Mouse (Mus musculus): Measurements from ENCODE around the gene Krt33a. TPM values are rescaled to one million over a fixed set of nuclear protein-coding genes. Genes with fewer than 3 reads are reported as not detected.

Krt33a gene
- total and polyA plus RNA-seq, 3 experiments = not detected

GRCm38 (mm10) chr11:99988530-99988929 lies 27.5 kb downstream of the Krt33a start:
- dilution Hi-C loops (cut with MboI; ENCODE audit: extremely low pct_ligation_motif_present, extremely low pct_unique_long_range_greater_than_20kb, low sequenced_read_pairs) (no loop called here), in situ Hi-C loops (cut with MboI; ENCODE audit: low pct_ligation_motif_present, low pct_unique_long_range_greater_than_20kb, low sequenced_read_pairs) (no loop called here)
- no peaks in the 10 kb centered on the region for H3K9me3 ChIP-seq (replicated peaks; ENCODE audit: low read length)
- DNase-seq (ENCODE audit: extremely low read depth) = peak; percentile 78
- peaks cover 80% of the 10 kb centered on the region for H3K27me3 ChIP-seq (replicated peaks)
- peak overlapping the region; percentile 33; the same call in 1 of the 2 replicates for H3K4me2 ChIP-seq (ENCODE audit: insufficient read depth, low read depth, poor library complexity, severe bottlenecking)
- H3K4me3 ChIP-seq (replicated peaks in 1 of 3; ENCODE audit: low read depth in 2 of 3, low read length in 2 of 3, poor library complexity in 1 of 3) = no peak overlapping the region
- no peak overlapping the region for H3K27ac ChIP-seq (ENCODE audit: insufficient read depth, low read depth)
- TF ChIP-seq RAD21 (IDR thresholded peaks at IDR 0.05; ENCODE audit: low read depth, low read length) (no peak), ETS1 (conservative IDR thresholded peaks at IDR 0.05; ENCODE audit: low read depth, low read length) (peak; percentile 22; the same call in 1 of the 2 replicates), USF2 (conservative IDR thresholded peaks at IDR 0.05; ENCODE audit: low read depth, low read length) (no peak), USF1 (IDR thresholded peaks at IDR 0.05; ENCODE audit: low read depth, low read length) (no peak), MYC (IDR thresholded peaks at IDR 0.05; ENCODE audit: low read depth, low read length) (no peak), MAFK (IDR thresholded peaks at IDR 0.05; ENCODE audit: insufficient replicate concordance, low read length) (0 out of 2 replicates have a peak, but pooled peaks have one; percentile 10), JUN (IDR thresholded peaks at IDR 0.05; ENCODE audit: insufficient read depth, low read depth, low read length) (peak; percentile 42; the same call in 1 of the 2 replicates), EP300 (IDR thresholded peaks at IDR 0.05; ENCODE audit: low read length) (peak; percentile 69; the same call in 1 of the 2 replicates), IRF4 (IDR thresholded peaks at IDR 0.05; ENCODE audit: low read depth, low read length) (peak; percentile 74; the same call in 1 of the 2 replicates), BHLHE40 (IDR thresholded peaks at IDR 0.05; ENCODE audit: low read depth, low read length) (peak; percentile 18; the same call in 1 of the 2 replicates), CHD2 (IDR thresholded peaks at IDR 0.05; ENCODE audit: low read length) (no peak), PAX5 (IDR thresholded peaks at IDR 0.05; ENCODE audit: low read length) (no peak), MEF2A (IDR thresholded peaks at IDR 0.05; ENCODE audit: borderline replicate concordance, low read depth, low read length) (peak; percentile 85; the same call in 1 of the 2 replicates), POLR2A (IDR thresholded peaks at IDR 0.05; ENCODE audit: low read depth, low read length) (no peak), ZMIZ1 (IDR thresholded peaks at IDR 0.05; ENCODE audit: low read depth, low read length) (no peak)
- peaks cover 8 to 12% of the 10 kb centered on the region in 2 experiments for H3K4me1 ChIP-seq (ENCODE audit: control insufficient read depth in 1 of 2, insufficient read depth in 2 of 2)
- H3K9ac ChIP-seq (ENCODE audit: insufficient read depth, low read depth) = no peak overlapping the region
- no peaks in the 10 kb centered on the region for H3K79me2 ChIP-seq (replicated peaks; ENCODE audit: control insufficient read depth, extremely low read depth, insufficient read depth, poor library complexity, severe bottlenecking)
- H3K36me3 ChIP-seq (replicated peaks in 1 of 2; ENCODE audit: control insufficient read depth in 1 of 2, insufficient read depth in 1 of 2, low read length in 1 of 2) = no peaks in the 10 kb centered on the region

GRCm38 (mm10) chr11:99986180-99986647 lies 29.8 kb downstream of the Krt33a start, which contains the start of gene Krtap16-1:
Gene Krtap16-1, minus strand, starts transcription at chr11:99986597.
- no peaks in the 10 kb centered on the region for H3K36me3 ChIP-seq (replicated peaks in 1 of 2; ENCODE audit: control insufficient read depth in 1 of 2, insufficient read depth in 1 of 2, low read length in 1 of 2)
- no peak within 1 kb of the TSS for H3K4me2 ChIP-seq (ENCODE audit: insufficient read depth, low read depth, poor library complexity, severe bottlenecking)
- no peaks in the 10 kb centered on the region for H3K9me3 ChIP-seq (replicated peaks; ENCODE audit: low read length)
- dilution Hi-C loops (cut with MboI; ENCODE audit: extremely low pct_ligation_motif_present, extremely low pct_unique_long_range_greater_than_20kb, low sequenced_read_pairs) (no loop called here), in situ Hi-C loops (cut with MboI; ENCODE audit: low pct_ligation_motif_present, low pct_unique_long_range_greater_than_20kb, low sequenced_read_pairs) (no loop called here)
- no peak for TF ChIP-seq JUN (IDR thresholded peaks at IDR 0.05; ENCODE audit: insufficient read depth, low read depth, low read length)
- TF ChIP-seq ZC3H11A (IDR thresholded peaks at IDR 0.05; ENCODE audit: low read depth, low read length) = no peak
- TF ChIP-seq KAT2A (IDR thresholded peaks at IDR 0.05; ENCODE audit: insufficient replicate concordance, low read length) = no peak
- no peak for TF ChIP-seq POLR2AphosphoS2 (IDR thresholded peaks at IDR 0.05; ENCODE audit: low read depth, low read length)
- no peak for TF ChIP-seq UBTF (IDR thresholded peaks at IDR 0.05; ENCODE audit: low read depth, low read length)
- no peak for TF ChIP-seq MEF2A (IDR thresholded peaks at IDR 0.05; ENCODE audit: borderline replicate concordance, low read depth, low read length)
- TF ChIP-seq SMC3 (IDR thresholded peaks at IDR 0.05; ENCODE audit: low read depth, low read length) = no peak
- TF ChIP-seq MYC (IDR thresholded peaks at IDR 0.05; ENCODE audit: low read depth, low read length) = no peak
- TF ChIP-seq JUND (conservative IDR thresholded peaks at IDR 0.05; ENCODE audit: low read depth, low read length) = no peak
- TF ChIP-seq MAZ (IDR thresholded peaks at IDR 0.05; ENCODE audit: low read depth, low read length) = no peak
- TF ChIP-seq MAFK (IDR thresholded peaks at IDR 0.05; ENCODE audit: insufficient replicate concordance, low read length) = no peak
- TF ChIP-seq HCFC1 (IDR thresholded peaks at IDR 0.05; ENCODE audit: low read depth, low read length) = no peak
- no peak for TF ChIP-seq MXI1 (IDR thresholded peaks at IDR 0.05; ENCODE audit: low read depth, low read length)
- no peak for TF ChIP-seq CTCF (conservative IDR thresholded peaks at IDR 0.05 in 1 of 2, IDR thresholded peaks at IDR 0.05 in 1 of 2; ENCODE audit: low read depth in 2 of 2, low read length in 2 of 2)
- TF ChIP-seq TCF12 (IDR thresholded peaks at IDR 0.05; ENCODE audit: low read depth, low read length) = no peak
- TF ChIP-seq ZNF384 (IDR thresholded peaks at IDR 0.05; ENCODE audit: low read depth, low read length) = no peak
- no peak for TF ChIP-seq MAX (IDR thresholded peaks at IDR 0.05; ENCODE audit: low read length)
- no peak for TF ChIP-seq ZMIZ1 (IDR thresholded peaks at IDR 0.05; ENCODE audit: low read depth, low read length)
- no peak for TF ChIP-seq USF1 (IDR thresholded peaks at IDR 0.05; ENCODE audit: low read depth, low read length)
- H3K9ac ChIP-seq (ENCODE audit: insufficient read depth, low read depth) = no peak within 1 kb of the TSS
- H3K4me3 ChIP-seq (replicated peaks in 1 of 3; ENCODE audit: low read depth in 2 of 3, low read length in 2 of 3, poor library complexity in 1 of 3) = no peak within 1 kb of the TSS
- no peak within 1 kb of the TSS for H3K27ac ChIP-seq (ENCODE audit: insufficient read depth, low read depth)
- H3K79me2 ChIP-seq (replicated peaks; ENCODE audit: control insufficient read depth, extremely low read depth, insufficient read depth, poor library complexity, severe bottlenecking) = no peaks in the 10 kb centered on the region
- DNase-seq (ENCODE audit: extremely low read depth) = no peak
- peaks cover 12 to 18% of the 10 kb centered on the region in 2 experiments for H3K4me1 ChIP-seq (ENCODE audit: control insufficient read depth in 1 of 2, insufficient read depth in 2 of 2)
- peaks cover 79% of the 10 kb centered on the region for H3K27me3 ChIP-seq (replicated peaks)
